8 mouse cellular contexts compared by ENCODE assay signal in the genomic region with DNA sequence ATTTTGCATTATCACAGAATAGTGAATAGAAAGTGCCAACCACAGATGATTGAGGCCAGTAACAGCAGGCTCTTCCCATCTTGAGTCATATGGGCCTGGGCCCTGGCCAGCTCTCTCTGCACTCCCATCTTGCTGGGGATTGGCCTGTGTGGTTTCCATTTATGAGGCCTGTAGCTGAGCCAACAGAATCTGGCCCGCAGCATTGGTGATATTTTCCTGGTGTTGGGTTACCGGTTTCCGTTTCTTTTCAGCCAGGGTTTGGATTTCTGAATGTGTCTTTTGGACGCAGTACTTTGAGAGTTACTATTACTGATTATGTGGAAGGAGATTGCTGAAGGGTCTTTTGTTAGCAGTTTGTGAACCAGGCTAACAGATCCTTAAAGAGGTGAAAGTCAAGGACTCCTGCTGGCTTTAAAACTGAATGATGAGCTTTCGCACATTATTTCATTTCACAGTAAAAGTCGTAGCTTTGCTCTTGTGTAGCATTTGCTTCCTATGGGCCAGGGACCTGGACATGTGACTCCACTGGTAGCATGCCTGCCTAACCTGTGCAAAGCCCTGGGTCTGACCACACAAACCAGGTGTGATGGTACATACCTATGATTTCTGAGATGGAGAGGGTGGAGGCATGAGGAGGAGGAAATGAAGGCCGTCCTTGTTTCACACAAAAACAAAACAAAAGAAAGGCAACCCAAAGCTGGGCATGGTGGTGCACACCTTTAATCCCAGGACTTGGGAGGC. TPM values are rescaled to one million over a fixed set of nuclear protein-coding genes. Genes with fewer than 3 reads are reported as not detected.
DNase-seq lines count a peak whose midpoint lies in the region; ATAC-seq and TF ChIP-seq lines count a peak whose summit lies in the region.

No protein-coding gene starts in this region.

- no peak for TF ChIP-seq CTCF in lung, adult 2 months (IDR thresholded peaks at IDR 0.05; ENCODE audit: insufficient read depth, low read length)
- TF ChIP-seq CTCF in layer of hippocampus, adult 2 months (conservative IDR thresholded peaks at IDR 0.05): no peak

- H3K27me3 ChIP-seq in stomach, embryonic 15.5 days (replicated peaks): no peaks in the 10 kb centered on the region

- no peaks in the 10 kb centered on the region for H3K9me3 ChIP-seq in stomach, embryonic 15.5 days

- H3K4me1 ChIP-seq in lung, adult 2 months (ENCODE audit: control insufficient read depth, insufficient read depth, low read length): peaks cover 3% of the 10 kb centered on the region; the same call in 1 of the 2 replicates
- H3K4me1 ChIP-seq in stomach, embryonic 15.5 days: peaks cover 4% of the 10 kb centered on the region

- intact Hi-C loops in gastrocnemius, postnatal 36 days (cut with DNase I): no loop called here

- H3K4me2 ChIP-seq in stomach, embryonic 15.5 days: no peak overlapping the region

- 70% methylated on average over 7 of the region's 7 CpGs for WGBS in lung, adult 2 months
- WGBS in stomach, embryonic 15.5 days: 59% methylated on average over 7 of the region's 7 CpGs

- TF ChIP-seq POLR2A in lung, adult 2 months (IDR thresholded peaks at IDR 0.05; ENCODE audit: borderline replicate concordance, extremely low read depth, low read depth, low read length): no peak

- no peak overlapping the region for H3K9ac ChIP-seq in stomach, embryonic 15.5 days

- H3K27ac ChIP-seq in layer of hippocampus, adult 2 months: peak overlapping the region; percentile 36; the same call in 1 of the 2 replicates
- no peak overlapping the region for H3K27ac ChIP-seq in stomach, embryonic 15.5 days

- no peaks in the 10 kb centered on the region for H3K36me3 ChIP-seq in stomach, embryonic 15.5 days

- ATAC-seq in cerebellum, adult (ENCODE audit: insufficient number of reproducible peaks, low FRiP score, low TSS enrichment): peak; percentile 94
- peak; percentile 56; the same call in 1 of the 2 replicates for ATAC-seq in stomach, embryonic 15.5 days (ENCODE audit: insufficient read depth, low FRiP score, low read depth)

- no peak overlapping the region for H3K4me3 ChIP-seq in lung, adult 2 months (replicated peaks; ENCODE audit: extremely low read depth, low read depth, low read length)
- H3K4me3 ChIP-seq in layer of hippocampus, adult 2 months: no peak overlapping the region
- no peak overlapping the region for H3K4me3 ChIP-seq in stomach, embryonic 15.5 days (replicated peaks)

- peak; percentile 21 to 44 for DNase-seq in lung, adult 18-20 months
- no peak for DNase-seq in lung, adult 2 months
- peak; percentile 39 to 47 for DNase-seq in gastrocnemius, postnatal 36 days
- peak; percentile 60 to 63 for DNase-seq in layer of hippocampus, adult 2 months (ENCODE audit: low spot score in 2 of 2)
- no peak for DNase-seq in thymus, postnatal 25 days
- no peak for DNase-seq in frontal cortex, postnatal 36 days (ENCODE audit: low spot score in 2 of 2)

RNA-seq across cellular contexts. Expression of a gene that starts 5.5 kb away (rescaled TPM):
- polyA plus RNA-seq in lung, adult 2 months (2012; rRNA removed): 0.80 and 1.3 TPM in 2 replicates
- 1 to 10 TPM; 3.0 TPM for total RNA-seq in gastrocnemius, postnatal 36 days (2021)
- total RNA-seq in layer of hippocampus, adult 2 months (2021): 10 to 100 TPM; 33.8 to 42.9 TPM
- polyA plus RNA-seq in stomach, embryonic 15.5 days (2015; fragmentation: Nextera tagmentation; extraction: Ambion mirVana): 4.0 TPM in 2 replicates

Comparison
In these comparisons a context has a peak if more than half of its experiments do, and no peak if none do; other contexts are left out.
1. DNase-seq: peak in lung, adult 18-20 months (2 of 2), gastrocnemius, postnatal 36 days (2 of 2) and layer of hippocampus, adult 2 months (2 of 2); none in lung, adult 2 months (single experiment), thymus, postnatal 25 days (single experiment) and frontal cortex, postnatal 36 days (0 of 2).
2. RNA of a gene that starts 5.5 kb away (total RNA-seq): 33.8 to 42.9 TPM in layer of hippocampus, adult 2 months; 3.0 TPM in gastrocnemius, postnatal 36 days; every median in the first group is over 4 times any median in the second.